Mouse (Mus musculus) midbrain, embryonic 12.5 days (tissue): ENCODE measurements at regions not wholly inside any gene's neighbourhood (a gene's known extent, or its start where the extent isn't known, plus 50 kb on each side); places are given as distances from the start of the nearest gene placed in this dataset.

Experiments
- ATAC-seq: fragments of 200-750 bp; cut with Nextera tagmentation; 2 replicates; pipeline ENCODE4 v1.8.0; 2017; ENCODE audit warnings: low read depth, moderate TSS enrichment, moderate library complexity; ENCODE audit not compliant: low FRiP score
- H3K27ac ChIP-seq: fragments of 300-500 bp; sonication (generic); replicated peaks from 2 replicates; pipeline ENCODE4 v1.5.1; 2016; ENCODE audit warnings: mild to moderate bottlenecking
- H3K27me3 ChIP-seq: fragments of 300-500 bp; sonication (generic); 2 replicates; pipeline ENCODE4 v1.6.1; 2016; ENCODE audit warnings: mild to moderate bottlenecking
- H3K36me3 ChIP-seq: fragments of 300-500 bp; sonication (generic); 2 replicates; pipeline ENCODE4 v1.6.1; 2016
- H3K4me1 ChIP-seq: fragments of 300-500 bp; sonication (generic); 2 replicates; pipeline ENCODE4 v1.6.1; 2016
- H3K4me2 ChIP-seq: fragments of 300-500 bp; sonication (generic); replicated peaks from 2 replicates; pipeline ENCODE4 v1.6.1; 2016; ENCODE audit warnings: mild to moderate bottlenecking, moderate library complexity
- H3K4me3 ChIP-seq: fragments of 300-500 bp; sonication (generic); 2 replicates; pipeline ENCODE4 v1.5.1; 2016; ENCODE audit warnings: mild to moderate bottlenecking
- H3K9ac ChIP-seq: fragments of 300-500 bp; sonication (generic); replicated peaks from 2 replicates; pipeline ENCODE4 v1.6.1; 2016; ENCODE audit warnings: mild to moderate bottlenecking, moderate library complexity
- H3K9me3 ChIP-seq: fragments of 300-500 bp; sonication (generic); 2 replicates; pipeline ENCODE4 v1.6.1; 2016; ENCODE audit warnings: mild to moderate bottlenecking
- WGBS: fragments of 180-500 bp; shearing (Covaris S2); methylation state at CpG from one replicate; pipeline ENCODE4 v1.1.7; 2016; 5-methylcytosine and 5-hydroxymethylcytosine counted together

DNA sequence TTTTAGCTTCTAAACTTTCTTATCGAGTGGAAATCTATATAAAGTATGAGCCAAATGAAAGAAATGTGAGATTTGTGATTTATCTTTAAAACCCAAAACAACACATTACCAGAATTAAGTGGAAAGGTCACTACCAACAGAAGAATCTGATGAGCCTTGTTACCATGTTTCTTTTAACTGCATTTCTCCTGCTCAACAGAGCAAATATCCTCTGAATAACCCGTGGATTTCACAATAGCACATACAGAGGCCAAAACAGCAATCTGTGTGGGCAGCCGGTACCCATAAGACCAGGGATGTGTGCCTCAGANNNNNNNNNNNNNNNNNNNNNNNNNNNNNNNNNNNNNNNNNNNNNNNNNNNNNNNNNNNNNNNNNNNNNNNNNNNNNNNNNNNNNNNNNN lies 85.3 kb downstream of the 4930444P10Rik start:
- 76% methylated on average over 3 of the region's 3 CpGs for WGBS
- Histone ChIP-seq H3K27me3 (no peaks in the 10 kb centered on the region), H3K36me3 (no peaks in the 10 kb centered on the region), H3K4me2 (no peak overlapping the region), H3K4me3 (no peak overlapping the region), H3K4me1 (no peaks in the 10 kb centered on the region), H3K9me3 (no peaks in the 10 kb centered on the region), H3K27ac (no peak overlapping the region), H3K9ac (no peak overlapping the region)
- no peak for ATAC-seq

DNA sequence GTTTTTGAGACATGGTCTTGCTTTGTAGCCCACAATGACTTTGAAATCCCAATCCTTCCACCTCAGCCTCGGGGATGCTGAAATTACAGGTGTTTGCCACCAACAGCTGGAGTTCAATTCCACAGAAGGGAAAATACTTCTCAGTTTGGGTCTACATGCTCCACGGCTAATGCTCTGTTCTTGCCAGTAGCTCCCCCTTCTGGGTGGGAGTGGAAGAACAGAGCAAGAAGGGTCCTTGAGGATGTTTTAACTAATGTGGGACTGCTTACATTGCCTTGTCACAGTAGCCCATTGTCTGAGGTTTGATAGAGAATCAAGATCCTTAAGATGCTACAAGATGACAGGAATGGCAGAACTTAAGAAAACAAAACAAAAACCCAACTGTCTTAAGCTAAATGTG lies 86.2 kb downstream of the 4930444P10Rik start:
- no peak overlapping the region for H3K9ac ChIP-seq
- no peak for ATAC-seq
- 71% methylated on average over 2 of the region's 2 CpGs for WGBS
- H3K27ac ChIP-seq = no peak overlapping the region
- H3K4me3 ChIP-seq = no peak overlapping the region
- no peak overlapping the region for H3K4me2 ChIP-seq
- H3K36me3 ChIP-seq = no peaks in the 10 kb centered on the region
- no peaks in the 10 kb centered on the region for H3K4me1 ChIP-seq
- no peaks in the 10 kb centered on the region for H3K27me3 ChIP-seq
- no peaks in the 10 kb centered on the region for H3K9me3 ChIP-seq

- Histone ChIP-seq H3K4me1 (no peaks in the 10 kb centered on the region), H3K9me3 (no peaks in the 10 kb centered on the region), H3K9ac (no peak overlapping the region), H3K27me3 (no peaks in the 10 kb centered on the region), H3K27ac (no peak overlapping the region), H3K36me3 (no peaks in the 10 kb centered on the region), H3K4me2 (no peak overlapping the region), H3K4me3 (no peak overlapping the region)
- 84% methylated on average over 5 of the region's 5 CpGs for WGBS
- ATAC-seq = no peak
These were observed 96.0 kb downstream of the 4930444P10Rik start for GRCm38 (mm10) chr1:15997135-15997534.

DNA sequence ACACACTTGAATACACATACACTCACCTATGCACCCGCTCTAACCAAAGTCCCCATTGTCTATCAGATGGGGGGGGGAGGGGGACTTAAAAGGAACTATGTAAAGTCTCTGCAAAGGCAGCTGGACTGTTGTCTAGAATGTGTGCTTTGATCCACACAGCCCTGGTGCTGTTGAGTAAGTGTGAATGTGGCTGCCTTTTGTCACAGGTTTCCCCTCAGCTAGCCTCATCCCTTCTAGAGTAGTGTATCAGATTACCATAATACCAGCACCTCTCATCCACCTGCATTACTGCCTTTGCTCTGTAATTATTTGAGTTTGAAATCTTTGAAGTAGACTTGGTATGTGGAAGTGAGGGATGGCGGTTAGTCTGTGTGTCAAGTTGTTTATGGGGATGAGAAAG lies 96.8 kb downstream of the 4930444P10Rik start:
- WGBS = 87% methylated on average over 2 of the region's 2 CpGs
- H3K4me2 ChIP-seq = no peak overlapping the region
- peak; percentile 34; the same call in 1 of the 2 replicates for ATAC-seq
- H3K36me3 ChIP-seq = no peaks in the 10 kb centered on the region
- H3K4me1 ChIP-seq = no peaks in the 10 kb centered on the region
- no peaks in the 10 kb centered on the region for H3K27me3 ChIP-seq
- no peak overlapping the region for H3K9ac ChIP-seq
- no peak overlapping the region for H3K27ac ChIP-seq
- no peak overlapping the region for H3K4me3 ChIP-seq
- H3K9me3 ChIP-seq = no peaks in the 10 kb centered on the region

DNA sequence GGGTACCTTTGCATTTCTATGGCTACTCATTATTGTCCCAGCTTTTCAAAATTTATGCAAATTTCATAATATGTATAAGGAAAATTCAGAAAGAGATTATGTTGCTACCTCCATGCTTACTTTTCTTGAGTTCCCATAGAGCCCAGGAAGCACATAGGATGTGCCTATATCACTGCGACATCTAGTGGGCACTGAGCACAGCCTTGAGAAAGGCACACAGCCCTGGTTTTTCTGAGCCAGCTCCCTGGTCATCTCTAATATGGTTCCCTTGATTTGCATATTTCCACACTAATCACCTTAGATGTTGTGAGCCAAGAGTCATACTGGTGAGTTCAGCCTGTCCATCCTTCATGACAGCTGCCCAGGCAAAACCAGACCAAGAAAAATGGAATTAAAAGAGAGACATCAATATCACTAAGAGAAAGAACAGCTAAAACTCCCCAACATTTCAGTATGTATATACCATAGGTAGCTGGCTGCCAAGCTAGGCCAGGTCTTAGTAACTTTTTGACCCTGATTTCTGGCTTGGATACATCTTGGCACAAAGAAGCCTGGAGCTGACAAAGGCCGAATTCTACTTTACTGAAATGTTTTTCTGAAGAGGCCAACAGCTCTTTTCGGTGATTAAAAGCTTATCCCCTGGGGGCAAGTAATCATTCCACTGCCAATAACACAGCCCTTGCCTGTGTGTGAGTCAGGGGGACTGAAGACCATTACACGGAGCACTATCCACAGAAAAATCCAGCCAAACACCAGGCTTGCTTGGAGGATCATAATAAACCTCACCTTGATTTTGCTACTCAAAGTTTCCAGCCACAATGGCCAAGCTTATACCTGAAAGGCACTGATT lies 99.3 kb downstream of the 4930444P10Rik start:
- Histone ChIP-seq H3K9ac (no peak overlapping the region), H3K9me3 (no peaks in the 10 kb centered on the region), H3K4me2 (no peak overlapping the region), H3K4me3 (no peak overlapping the region), H3K36me3 (no peaks in the 10 kb centered on the region), H3K27me3 (no peaks in the 10 kb centered on the region), H3K27ac (no peak overlapping the region), H3K4me1 (no peaks in the 10 kb centered on the region)
- peak; percentile 72; the same call in 1 of the 2 replicates for ATAC-seq
- WGBS = 36% methylated on average over 4 of the region's 4 CpGs

DNA sequence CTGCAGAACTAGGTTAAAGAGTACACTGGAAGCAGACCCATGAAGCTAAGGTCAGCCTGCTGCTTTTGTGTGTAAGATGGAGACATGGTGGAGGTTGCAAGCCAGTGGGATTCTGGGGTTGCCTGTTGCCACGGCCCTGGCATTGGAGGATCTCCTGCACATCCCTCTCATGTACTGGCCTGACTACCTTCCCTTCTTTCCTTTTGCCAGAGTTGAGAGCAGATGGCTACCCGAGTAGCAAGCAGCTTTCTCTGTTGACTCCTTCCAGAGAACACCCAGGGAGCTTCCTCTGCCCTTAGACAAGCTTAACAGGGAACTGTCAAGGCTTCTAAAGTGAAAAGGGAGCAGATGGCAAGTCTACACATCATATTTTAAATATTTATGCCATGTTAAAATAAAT lies 102.1 kb downstream of the 4930444P10Rik start:
- H3K4me1 ChIP-seq = no peaks in the 10 kb centered on the region
- no peaks in the 10 kb centered on the region for H3K9me3 ChIP-seq
- no peak for ATAC-seq
- H3K27me3 ChIP-seq = no peaks in the 10 kb centered on the region
- H3K36me3 ChIP-seq = no peaks in the 10 kb centered on the region
- H3K9ac ChIP-seq = no peak overlapping the region
- no peak overlapping the region for H3K4me3 ChIP-seq
- WGBS = 59% methylated on average over 2 of the region's 2 CpGs
- no peak overlapping the region for H3K4me2 ChIP-seq
- no peak overlapping the region for H3K27ac ChIP-seq

- Histone ChIP-seq H3K4me2 (no peak overlapping the region), H3K27ac (no peak overlapping the region), H3K4me1 (no peaks in the 10 kb centered on the region), H3K36me3 (no peaks in the 10 kb centered on the region), H3K27me3 (no peaks in the 10 kb centered on the region), H3K4me3 (no peak overlapping the region), H3K9me3 (no peaks in the 10 kb centered on the region), H3K9ac (no peak overlapping the region)
- WGBS = 96% methylated on average over 3 of the region's 3 CpGs
- ATAC-seq = no peak
These were observed 107.5 kb downstream of the 4930444P10Rik start for GRCm38 (mm10) chr1:15985579-15985978.

DNA sequence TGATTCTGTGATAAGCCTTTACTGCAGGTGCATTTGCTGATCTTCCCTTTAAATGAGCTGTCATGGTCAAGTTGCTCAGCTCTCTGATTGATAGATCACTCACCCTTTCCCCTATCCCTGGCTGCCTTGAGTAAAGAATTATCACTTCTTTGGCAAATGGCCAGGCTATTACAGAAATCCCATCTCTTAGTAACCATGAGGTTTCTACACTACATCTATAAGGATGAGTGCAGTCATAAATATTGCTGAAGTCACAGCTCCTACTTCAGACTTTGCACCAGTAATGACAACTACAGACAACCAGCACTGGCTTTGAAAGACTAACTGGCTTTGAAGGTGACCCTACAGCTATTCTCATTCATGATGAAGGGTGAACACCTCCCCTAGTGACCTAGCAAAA lies 113.8 kb downstream of the 4930444P10Rik start:
- no peak for ATAC-seq
- no peaks in the 10 kb centered on the region for H3K9me3 ChIP-seq
- H3K27me3 ChIP-seq = no peaks in the 10 kb centered on the region
- no peak overlapping the region for H3K4me2 ChIP-seq
- H3K36me3 ChIP-seq = no peaks in the 10 kb centered on the region
- H3K27ac ChIP-seq = no peak overlapping the region
- no peak overlapping the region for H3K4me3 ChIP-seq
- no peaks in the 10 kb centered on the region for H3K4me1 ChIP-seq
- H3K9ac ChIP-seq = no peak overlapping the region

DNA sequence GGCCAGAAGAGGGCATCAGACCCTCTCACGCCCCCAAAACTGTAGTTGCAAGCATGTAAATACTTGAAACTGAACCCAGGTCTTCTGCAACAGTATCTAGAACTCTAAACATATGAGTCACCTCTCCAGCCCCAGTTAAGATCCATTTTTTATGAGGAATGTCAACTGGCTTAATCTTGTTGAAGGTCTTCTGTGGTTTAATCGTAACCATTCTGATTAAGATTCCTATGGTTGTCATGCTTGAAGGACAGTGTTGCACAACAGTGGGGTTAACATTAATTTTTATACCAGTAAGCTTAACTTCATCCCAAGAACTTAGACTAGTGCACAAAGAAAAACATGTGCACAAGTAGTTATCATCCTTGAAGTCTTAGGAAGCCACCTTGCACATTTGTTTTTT lies 133.5 kb downstream of the 4930444P10Rik start:
- H3K4me3 ChIP-seq = no peak overlapping the region
- H3K4me1 ChIP-seq = no peaks in the 10 kb centered on the region
- no peak for ATAC-seq
- no peaks in the 10 kb centered on the region for H3K9me3 ChIP-seq
- H3K9ac ChIP-seq = no peak overlapping the region
- H3K36me3 ChIP-seq = no peaks in the 10 kb centered on the region
- WGBS = 94% methylated on average over 2 of the region's 2 CpGs
- no peak overlapping the region for H3K4me2 ChIP-seq
- H3K27me3 ChIP-seq = no peaks in the 10 kb centered on the region
- H3K27ac ChIP-seq = no peak overlapping the region

GRCm38 (mm10) chr1:15958661-15959060 lies 134.5 kb downstream of the 4930444P10Rik start:
- Histone ChIP-seq H3K4me2 (no peak overlapping the region), H3K9me3 (no peaks in the 10 kb centered on the region), H3K4me3 (no peak overlapping the region), H3K27me3 (no peaks in the 10 kb centered on the region), H3K9ac (no peak overlapping the region), H3K4me1 (no peaks in the 10 kb centered on the region), H3K27ac (no peak overlapping the region), H3K36me3 (no peaks in the 10 kb centered on the region)
- WGBS = 22% methylated on average over 1 of the region's 1 CpGs
- ATAC-seq = no peak

DNA sequence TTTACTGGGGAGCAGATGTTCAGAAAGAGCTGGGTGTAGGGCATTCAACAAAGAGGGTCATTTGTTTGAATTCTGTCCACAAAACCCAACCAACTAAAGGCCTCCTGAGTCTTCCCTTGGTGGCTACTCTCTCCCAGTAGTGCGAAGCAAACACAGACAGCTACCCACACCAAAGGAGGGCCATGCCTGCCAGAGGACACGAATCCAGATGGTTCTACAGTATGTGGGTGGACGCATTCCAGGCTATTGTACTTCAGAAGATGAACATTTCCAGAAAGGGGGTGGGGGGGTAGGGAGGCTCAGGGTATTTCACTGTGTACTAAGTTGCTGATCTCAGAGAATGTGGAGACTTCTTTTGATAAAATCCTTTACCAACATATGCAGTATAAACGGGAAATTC lies 149.5 kb downstream of the 4930444P10Rik start:
- Histone ChIP-seq H3K27ac (no peak overlapping the region), H3K9ac (no peak overlapping the region), H3K4me1 (no peaks in the 10 kb centered on the region), H3K27me3 (no peaks in the 10 kb centered on the region), H3K4me3 (no peak overlapping the region), H3K4me2 (no peak overlapping the region), H3K9me3 (no peaks in the 10 kb centered on the region), H3K36me3 (no peaks in the 10 kb centered on the region)
- 82% methylated on average over 4 of the region's 4 CpGs for WGBS
- no peak for ATAC-seq

- Histone ChIP-seq H3K36me3 (no peaks in the 10 kb centered on the region), H3K4me1 (no peaks in the 10 kb centered on the region), H3K27ac (no peak overlapping the region), H3K4me3 (no peak overlapping the region), H3K9me3 (no peaks in the 10 kb centered on the region), H3K4me2 (no peak overlapping the region), H3K9ac (no peak overlapping the region), H3K27me3 (no peaks in the 10 kb centered on the region)
- 48% methylated on average over 1 of the region's 1 CpGs for WGBS
- ATAC-seq = no peak
These were observed 150.1 kb downstream of the 4930444P10Rik start for GRCm38 (mm10) chr1:15943041-15943440.
